Mouse (Mus musculus) cerebellum, postnatal 4 days (tissue): Measurements from ENCODE around the gene Krt7.

Experiments used
- DNase-seq, 2 experiments: peaks; one replicate each; pipeline ENCODE4 v3.0.0; 2022; ENCODE audit warnings: low spot score in 2 of 2, mixed read lengths in 1 of 2

Krt7 gene

DNA sequence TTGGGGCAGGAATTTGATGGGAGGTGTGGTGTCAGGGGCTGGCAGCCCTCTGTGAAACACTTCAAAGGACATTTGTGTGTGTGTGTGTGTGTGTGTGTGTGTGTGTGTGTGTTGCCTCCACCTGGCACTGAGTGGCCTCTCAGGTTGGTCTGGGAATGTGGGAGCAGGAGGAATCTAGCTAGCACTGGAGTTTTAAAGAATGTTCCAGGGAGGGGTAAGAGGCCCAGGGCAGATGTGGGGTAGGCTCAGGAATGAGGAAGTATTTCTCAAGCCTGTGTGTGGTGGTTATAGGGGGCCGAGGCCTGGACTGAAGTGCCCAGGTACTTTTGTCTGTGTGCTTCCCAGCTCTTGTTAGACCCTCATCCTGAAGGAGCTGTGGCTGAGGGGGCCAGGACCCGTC, at the start of gene Krt7:
Gene Krt7 (plus strand): TSS at position 269 of the 400 bp plus-strand sequence.
- no peak for DNase-seq

DNA sequence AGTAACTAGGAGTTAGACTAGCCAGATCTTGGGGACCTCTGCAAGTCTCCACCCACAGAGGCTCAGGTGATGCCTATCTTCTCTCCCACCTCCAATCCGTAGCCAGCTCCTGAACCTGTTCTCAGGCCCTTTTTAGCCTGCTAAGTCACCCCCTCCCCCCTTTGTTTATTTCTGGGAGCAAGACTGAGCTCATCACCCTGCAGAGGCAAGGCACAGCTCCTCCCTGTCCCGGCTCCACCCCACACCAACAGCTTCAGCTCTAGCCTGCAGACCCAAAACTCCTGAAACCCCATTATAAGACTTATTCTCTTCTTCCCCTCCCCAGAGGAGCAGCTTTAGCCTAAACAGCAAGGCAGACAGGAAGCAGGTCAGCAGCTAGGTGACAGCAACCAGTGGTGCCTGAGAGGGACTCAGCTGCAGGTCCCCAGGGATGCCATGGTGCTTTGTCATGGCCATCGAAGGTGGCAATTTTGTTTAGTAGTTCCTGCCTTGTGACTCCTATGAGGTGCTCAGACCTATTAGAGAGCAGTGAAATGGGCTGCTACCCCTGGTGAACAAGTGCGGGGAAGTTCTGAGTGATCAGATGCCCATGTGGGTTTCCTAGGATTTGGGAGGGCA, 48.3 kb upstream of the Krt7 start:
- DNase-seq = no peak

DNA sequence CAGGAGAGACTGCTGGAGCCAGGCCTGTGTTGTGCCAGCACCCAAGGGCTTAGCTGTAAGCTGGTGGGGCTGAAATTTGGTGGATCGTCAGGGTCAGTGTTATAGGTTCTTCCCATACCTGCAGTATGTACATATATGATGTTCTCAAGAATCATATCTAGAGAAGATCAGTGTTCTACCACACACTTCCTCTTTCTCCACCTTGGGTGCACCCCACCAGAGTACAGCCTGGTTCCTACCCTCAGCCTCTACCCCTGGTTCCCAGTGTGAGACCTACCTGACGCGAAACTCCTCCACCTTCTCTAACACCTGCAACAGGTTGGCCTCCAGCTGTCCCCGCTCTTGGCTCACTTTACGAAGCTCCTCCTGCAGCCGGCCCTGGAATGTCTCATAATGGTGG, 46.9 kb upstream of the Krt7 start:
- no peak for DNase-seq

DNA sequence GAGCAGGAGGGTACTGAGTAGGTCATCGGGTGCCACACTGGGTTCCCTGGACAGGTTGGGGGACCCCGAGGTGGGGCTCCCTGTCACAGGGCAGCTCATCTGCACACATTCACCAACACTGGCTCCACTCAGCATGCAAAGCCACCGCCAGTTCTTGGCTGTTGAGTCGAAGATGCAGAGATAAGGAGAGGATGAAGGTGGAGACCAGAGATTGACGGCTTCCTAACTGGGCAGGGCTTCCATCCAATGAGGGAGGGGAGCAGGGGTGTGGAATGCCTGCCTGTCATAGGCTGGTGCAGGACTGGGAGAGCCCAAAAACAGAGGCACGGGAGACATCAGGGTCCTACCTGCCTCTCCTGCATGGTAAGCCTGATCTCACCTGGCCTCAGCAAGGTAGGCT, 46.4 kb upstream of the Krt7 start:
- no peak for DNase-seq

DNA sequence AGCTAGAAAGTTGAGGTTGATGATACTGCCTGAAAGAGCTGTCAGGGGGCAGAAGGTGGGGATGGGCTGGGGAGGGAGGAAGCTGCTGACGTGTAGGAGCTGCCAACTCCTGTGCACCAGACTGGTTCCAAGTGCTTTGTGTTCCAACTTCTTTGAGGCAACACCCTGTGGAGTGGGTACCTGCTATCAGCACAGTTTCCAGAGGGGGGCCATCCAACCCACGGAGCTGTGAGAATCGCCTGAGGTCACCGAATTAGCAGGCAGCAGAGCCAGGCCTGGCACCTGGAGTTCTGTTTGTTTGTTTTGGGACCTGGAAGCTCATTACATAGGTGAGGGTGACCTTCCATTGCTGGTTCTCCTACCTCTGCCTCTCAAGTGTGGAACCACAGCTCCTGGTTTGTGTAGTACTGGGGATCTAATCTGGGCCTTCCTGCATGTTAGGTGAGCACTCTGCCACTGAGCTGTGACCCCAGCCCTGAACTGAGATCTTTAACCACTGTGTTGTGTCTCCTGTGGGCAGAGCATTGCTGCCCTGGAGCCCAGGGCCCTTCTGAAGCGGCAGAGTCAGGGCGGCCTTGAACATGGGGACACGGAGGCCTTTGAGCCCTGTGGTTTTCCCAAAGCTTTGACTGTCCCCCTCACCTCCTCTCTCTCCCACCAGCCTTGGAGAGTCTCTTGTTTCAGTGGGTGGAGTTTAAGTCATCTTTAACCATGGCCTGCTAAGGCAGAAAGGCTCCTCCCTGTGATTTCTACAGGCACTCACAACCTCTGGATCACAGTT, 45.8 kb upstream of the Krt7 start:
- DNase-seq = no peak

DNA sequence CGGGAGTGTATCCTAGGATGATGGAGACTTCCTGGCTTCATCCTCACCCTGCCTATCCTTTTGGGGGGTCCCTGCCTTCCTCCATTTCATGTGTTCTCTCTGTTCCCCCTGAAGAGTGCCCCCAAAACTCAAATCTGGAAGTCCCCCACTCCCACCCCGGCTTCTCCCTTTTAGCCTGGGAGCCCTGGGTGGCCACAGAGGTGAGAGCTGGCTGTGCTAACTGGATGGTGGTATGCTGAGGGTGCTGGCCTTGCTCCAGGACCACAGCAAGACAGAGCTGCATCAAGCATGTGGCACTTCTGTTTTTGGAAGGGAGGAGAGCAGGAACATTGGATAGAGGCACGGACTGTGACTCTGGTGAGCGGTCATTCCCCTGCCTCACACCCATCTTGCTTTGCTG, 45.1 kb upstream of the Krt7 start:
- no peak for DNase-seq

- DNase-seq = no peak
Measured at GRCm38 (mm10) chr15:101366482-101366881, 44.4 kb upstream of the Krt7 start.

- no peak for DNase-seq
Measured at GRCm38 (mm10) chr15:101366926-101367325, 43.9 kb upstream of the Krt7 start.

GRCm38 (mm10) chr15:101367497-101367896, 43.3 kb upstream of the Krt7 start:
- DNase-seq = no peak

GRCm38 (mm10) chr15:101368015-101368414, 42.8 kb upstream of the Krt7 start:
- no peak for DNase-seq

DNA sequence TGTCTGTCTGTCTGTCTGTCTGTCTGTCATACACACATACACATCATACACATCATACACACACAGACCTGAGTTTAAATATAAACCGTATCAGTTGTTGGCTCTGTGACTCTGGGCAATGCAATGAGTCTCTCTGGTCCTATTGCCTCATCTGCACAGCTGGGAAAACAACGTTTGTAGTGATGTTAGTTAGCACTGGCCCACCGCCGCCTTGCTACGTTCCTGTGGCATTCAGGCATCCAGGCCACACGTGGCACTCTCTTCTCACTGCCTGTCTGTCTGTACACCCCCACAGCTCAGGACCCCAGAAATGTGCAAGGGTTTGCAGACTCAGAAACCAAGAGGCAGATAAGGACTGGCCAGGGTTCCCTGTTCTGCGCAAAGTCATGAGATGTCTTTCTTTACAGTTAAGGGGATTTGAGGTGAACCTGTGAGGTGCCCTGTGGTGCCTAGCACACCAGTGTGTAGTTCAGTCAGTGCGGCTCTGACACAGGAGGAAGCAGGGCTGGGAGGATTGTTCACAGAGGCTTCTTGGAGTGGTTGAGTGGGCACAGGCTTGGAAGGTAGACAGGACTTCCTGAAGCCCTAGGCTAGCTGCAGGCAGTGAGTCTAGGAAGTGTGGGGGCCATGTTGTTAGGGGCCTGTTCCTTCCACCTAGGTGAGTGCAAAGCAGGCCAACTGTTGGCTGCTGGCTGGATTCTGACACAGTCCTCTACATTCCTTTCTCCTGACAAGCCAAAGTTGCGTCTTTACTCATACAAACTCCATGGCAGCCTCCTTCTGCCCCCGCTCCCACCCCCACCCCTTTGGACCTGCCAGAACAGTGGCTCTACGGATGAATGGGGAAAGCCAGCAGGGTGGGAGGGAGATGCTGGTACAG, 42.1 kb upstream of the Krt7 start:
- DNase-seq = no peak

- no peak for DNase-seq
Measured at GRCm38 (mm10) chr15:101369382-101370100, 41.3 kb upstream of the Krt7 start.

DNA sequence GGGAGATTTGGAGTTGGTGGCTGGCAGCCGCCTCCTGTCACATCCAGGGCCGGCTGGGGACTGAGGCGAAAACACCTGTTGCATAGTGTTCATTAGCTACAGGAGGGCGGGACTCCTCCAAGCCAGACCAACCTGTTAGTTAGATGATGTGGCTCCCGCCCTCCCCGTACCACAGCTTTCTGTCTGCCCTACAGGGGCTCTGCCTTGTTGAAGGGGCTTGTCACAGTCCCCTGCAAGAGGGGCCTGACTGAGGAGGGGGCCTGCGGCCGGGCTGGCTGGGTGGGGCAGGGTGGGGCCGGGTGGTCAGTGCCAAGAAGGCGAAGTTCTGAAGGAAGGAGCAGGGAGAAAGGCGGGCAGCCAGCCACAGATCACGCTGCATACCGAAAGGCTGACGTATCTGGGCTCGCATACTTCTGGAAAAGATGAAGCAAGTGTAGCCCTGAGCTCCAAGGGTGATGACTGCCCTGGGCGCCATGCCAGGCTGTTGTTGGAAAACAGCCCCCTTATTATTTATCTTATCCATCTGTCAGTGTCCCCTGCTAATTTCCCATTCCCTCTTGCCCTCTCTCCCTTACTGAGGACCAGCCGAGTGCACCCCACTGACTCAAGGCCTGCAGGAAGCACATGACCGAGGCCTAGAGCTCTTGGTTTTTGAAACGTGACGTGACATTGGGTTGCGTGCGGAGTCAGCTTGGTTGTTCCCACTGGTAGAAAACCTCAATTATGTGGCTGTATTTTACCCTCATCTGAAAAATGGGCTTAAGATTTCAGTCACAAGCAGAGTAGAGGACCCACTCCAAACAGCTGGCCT, 40.5 kb upstream of the Krt7 start, which contains the start of gene Krt80:
Gene Krt80 (minus strand): TSS at position 62 of the 811 bp plus-strand sequence.
- no peak for DNase-seq

- DNase-seq = no peak
Measured at GRCm38 (mm10) chr15:101371141-101371985, 39.5 kb upstream of the Krt7 start.

DNA sequence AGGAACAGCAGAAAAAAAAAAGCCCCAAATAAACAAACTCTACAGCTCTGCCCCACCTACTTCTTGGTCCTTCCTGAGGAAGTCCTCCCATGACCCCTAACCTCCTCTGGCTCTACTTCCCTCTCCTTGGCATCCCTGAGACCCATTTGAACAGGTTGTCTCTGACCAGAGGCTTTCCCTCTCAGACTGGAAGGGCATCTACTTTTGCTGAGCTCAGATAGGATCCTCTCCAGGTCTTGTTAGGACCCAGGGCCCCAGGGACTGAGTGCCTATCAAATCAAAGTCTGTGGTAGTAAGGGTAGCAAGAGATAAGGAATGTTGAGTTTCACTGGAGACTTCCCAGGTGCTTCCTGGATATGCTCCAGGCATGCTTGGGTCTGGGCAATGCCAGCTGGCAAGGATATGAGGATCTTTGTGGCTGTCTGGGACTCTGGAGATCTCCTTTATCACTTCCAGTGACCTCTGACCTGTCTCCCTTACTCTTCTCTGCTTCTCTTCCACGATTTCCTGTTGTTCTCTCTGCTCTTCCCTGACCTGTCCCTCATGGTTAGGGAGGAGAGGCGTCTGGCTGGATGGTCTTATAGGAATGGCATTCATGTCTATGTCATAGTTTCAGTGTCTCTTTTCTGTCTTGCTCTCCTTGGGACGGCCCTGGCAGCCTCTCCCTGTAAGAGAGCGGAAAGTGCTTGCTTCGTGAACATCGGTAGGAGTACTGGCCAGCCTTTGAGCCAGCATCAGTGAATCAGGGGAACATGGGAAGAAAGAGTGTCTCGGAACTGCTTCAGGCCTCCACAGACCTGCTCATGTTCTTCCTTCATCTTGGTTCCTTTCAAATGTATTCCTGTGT, 38.5 kb upstream of the Krt7 start:
- no peak for DNase-seq

DNA sequence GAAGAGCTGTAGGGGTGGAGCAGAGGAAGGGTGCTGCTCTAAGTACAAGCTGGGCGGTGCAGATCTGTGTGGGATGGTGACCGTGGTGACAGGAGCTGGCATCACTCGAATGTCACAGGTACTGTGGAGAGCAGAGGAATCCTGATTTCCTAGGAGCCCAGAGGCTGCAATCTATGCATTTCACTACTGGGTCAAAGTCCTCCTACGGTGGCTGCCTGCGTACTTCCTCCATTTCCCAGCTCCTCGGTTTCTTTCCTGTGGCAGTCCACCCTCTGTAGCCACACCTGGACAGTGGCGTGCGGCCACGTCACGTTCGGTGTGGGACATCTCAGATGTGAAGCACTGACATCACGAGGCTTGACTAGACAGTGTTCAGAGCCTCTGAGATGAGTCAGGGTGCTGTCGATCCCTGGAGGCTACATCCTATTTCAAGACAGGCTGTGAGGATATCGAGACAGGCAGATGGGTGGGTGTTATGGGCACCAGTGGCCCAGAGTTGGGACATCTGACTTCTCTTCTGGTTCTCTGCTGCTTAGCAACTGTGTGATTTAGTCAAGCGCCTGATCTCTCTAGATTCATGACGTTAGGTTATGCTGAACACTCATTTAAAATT, 37.5 kb upstream of the Krt7 start:
- DNase-seq = no peak

- no peak for DNase-seq
Measured at GRCm38 (mm10) chr15:101374879-101375278, 36.0 kb upstream of the Krt7 start.

DNA sequence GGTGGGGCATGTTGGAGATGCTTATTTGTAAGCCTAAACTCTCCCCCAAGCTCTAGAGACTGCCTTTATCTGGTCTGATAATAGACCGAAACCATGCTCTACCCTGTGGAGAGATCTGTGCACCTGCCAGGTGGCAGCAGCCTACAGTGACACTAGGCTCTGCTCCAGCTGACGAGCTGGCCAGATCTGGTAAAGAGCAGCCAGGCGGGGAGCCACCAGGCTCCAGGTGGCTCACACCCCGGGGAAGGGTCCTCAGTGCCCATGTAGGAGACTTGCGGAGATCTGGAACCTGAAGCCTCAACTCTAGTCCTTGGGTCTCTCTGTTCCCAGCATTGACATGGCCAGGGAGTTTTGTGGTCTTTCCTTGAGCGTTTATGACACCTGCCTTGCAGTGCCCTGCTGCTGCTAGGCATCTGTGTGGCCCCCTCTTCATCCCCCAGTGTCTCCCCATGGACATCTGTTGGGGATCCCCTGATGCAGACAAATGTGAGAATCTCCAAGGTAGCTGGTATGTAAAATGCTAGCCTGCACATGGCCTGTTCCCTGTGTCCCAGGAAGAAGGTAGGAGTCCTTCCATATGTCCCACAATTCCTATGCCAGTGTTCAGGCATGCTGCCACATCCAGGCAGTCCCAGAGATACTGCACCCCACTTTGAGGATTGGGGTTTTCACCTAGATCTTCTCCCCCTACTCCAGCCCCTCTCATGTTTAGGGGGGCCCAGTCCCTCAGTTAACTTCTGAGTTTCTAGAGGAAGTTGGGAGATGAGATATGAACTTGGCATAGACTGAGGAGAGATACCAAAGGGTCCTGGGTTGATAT, 34.7 kb upstream of the Krt7 start:
- DNase-seq = no peak
